Mouse (Mus musculus): ENCODE results near the gene Grip1.

The Grip1 gene

DNA sequence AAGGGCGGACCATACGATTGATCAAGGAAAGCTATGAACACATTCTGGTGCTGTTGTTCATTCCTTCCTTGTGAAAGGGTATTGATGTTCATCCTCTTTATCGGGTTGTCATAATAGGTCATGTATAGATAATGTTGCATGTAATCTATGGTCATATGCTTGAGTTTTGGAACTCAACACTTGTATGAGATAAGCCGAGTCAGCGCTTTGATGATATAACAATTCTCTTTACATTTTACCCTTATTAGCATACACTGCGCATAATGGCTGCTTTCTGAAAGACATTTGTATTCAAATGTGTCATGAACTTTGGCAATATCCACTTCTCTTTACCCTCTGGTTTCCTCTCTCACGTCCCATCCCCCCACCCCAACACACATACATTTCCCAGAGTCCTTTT lies 111.2 kb downstream of the Grip1 start:
- in situ Hi-C loops (cut with MboI, MseI) = no loop called here

DNA sequence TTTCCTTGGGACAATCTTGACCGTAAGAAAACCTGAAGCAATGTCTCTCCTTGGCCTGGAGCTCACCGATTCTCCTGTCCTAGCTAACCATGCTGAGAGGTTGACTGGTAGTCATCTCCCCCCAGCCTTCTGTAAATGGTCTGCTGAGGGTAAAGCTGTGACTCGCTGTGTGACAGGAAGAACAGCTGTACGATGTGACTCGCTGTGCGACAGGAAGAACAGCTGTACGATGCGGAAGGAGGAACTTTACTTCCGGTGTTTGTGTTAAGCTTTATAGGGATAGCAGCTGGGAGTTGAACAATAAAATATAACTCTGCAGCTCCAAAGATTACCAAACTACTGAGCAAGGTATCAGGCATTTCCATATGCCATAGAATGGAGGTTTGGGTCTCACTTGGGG lies 119.5 kb downstream of the Grip1 start:
- in situ Hi-C loops (cut with MboI, MseI) = no loop called here

DNA sequence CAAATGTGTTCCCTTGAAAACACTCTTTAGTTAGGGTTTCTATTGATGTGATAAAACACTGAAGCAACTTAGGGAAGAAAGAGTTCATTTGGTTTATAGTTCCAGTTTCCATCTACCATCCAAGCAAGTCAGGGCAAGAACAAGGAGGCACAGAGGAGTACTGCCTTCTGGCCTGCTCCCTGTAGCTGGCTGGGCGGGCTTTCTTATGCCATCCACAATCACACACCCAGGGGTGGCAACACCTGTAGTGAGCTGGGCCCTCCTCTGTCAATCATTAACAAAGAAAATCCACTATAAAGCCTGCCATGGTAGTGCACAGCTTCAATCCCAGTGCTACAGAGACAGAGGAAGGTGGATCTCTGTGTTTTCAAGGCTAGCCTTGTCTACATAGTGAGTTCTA lies 122.2 kb downstream of the Grip1 start:
- in situ Hi-C loops (cut with MboI, MseI) = no loop called here

DNA sequence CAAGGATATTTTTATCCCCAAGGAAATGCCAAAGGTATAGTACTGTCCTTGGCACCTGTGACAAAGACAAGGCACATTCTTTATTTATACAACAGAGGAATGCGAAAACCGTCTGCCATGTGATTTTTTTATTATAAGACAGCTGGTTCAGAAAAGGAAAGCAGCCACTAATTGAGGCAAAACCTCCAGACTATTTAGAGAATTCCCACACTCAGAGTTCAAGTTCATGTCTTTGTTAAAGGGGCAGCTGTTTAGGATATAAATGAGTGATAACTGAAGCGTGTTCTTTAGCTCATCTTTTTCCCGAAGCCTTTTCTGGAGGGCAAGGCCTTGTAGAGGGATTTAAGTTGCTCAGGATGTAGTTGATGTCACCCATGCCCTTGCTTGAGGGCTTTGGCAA lies 126.4 kb downstream of the Grip1 start:
- in situ Hi-C loops (cut with MboI, MseI) = no loop called here

DNA sequence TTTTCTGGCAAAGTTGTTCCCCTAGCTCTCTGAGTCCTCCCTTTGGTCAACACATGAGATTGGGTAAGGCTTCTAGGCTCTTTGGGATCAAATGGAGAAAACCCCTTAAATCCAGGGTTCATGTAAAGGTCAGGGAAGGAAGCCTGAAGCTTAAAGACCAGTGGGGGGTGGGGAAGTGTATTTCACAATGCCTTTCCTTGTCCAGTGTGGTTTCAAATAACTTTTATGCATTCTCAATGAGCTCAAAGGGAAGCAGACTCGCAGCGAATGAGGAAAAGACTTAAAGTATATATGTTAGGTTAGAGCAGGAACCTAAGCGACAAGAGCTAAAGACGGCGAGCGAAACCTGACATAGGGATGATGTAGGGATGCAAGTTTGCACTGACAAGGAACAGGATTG lies 131.0 kb downstream of the Grip1 start:
- in situ Hi-C loops (cut with MboI, MseI) = no loop called here

DNA sequence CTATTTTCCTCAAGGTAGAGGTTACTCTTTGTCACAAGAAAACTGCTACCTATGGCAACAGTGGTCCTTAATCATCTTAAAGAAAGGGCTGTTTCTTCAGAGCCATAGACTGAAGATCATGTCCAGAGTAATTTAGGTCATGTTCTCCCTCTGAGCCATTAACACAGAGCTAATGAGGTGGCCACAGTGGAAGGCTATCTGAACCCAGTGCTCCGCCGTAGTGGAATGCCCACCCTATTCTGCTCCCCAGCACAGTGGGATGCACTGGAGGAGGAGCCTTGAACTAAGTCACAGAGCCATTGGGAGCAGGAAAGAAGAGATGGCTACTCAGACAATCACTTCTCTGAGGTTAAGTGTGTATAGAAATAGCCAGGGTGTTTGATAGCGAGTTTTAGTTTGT lies 133.3 kb downstream of the Grip1 start:
- in situ Hi-C loops (cut with MboI, MseI) = no loop called here

DNA sequence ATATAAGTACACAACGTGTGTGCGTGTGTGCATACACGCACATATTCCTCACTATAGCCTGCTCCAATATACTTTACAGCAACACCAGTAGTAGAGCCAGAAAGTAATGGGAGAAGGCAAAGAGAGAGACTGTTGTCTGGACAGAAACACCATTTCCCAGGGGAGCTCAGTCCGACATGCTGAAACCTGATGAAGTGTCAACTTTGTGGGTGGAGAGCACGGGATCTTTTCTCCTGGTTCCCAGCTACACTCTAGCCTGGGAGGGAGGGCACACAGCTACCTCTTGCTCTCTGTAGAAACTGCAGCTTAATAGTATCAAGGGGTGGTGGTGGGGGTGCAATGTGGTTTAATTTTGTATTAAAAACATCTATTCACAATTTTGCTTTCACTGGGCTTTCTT lies 143.2 kb downstream of the Grip1 start:
- in situ Hi-C loops (cut with MboI, MseI) = no loop called here

DNA sequence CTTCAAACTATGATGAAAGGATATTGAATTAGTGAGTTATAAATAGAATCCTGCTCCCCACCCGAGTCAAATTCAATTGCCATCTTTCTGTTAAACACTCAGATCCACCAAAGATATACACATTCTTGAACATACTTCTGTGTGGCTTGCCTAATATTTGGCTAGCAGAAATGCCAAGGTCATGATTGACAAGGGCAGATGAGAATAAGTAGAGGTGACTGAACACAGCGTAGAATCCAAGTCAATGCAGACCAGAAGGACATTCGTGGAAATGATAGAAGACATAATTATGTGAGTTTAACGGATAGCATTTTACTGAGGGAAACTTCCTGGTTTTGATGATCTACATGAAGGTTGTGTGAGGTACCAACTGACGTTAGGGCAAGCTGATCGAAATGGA lies 153.9 kb downstream of the Grip1 start:
- in situ Hi-C loops (cut with MboI, MseI) = no loop called here

DNA sequence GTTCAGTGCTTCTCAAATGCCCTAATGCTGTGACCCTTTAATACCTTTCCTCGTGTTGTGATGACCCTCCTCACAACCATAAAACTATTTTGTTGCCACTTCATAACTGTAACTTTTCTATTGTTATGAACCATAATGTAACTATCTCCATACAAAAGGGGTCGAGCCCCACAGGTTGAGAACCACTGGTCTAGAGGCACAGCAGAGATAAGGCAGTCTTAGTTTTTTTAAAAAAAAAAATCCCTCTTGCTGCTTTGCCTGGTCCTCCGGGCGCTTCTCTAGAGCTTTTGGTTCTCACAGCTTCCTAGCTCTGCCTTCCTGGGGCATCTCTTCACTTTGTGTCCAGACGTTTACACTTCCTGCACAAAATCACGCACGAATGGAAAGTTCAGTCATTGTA lies 155.4 kb downstream of the Grip1 start:
- in situ Hi-C loops (cut with MboI, MseI) = no loop called here

DNA sequence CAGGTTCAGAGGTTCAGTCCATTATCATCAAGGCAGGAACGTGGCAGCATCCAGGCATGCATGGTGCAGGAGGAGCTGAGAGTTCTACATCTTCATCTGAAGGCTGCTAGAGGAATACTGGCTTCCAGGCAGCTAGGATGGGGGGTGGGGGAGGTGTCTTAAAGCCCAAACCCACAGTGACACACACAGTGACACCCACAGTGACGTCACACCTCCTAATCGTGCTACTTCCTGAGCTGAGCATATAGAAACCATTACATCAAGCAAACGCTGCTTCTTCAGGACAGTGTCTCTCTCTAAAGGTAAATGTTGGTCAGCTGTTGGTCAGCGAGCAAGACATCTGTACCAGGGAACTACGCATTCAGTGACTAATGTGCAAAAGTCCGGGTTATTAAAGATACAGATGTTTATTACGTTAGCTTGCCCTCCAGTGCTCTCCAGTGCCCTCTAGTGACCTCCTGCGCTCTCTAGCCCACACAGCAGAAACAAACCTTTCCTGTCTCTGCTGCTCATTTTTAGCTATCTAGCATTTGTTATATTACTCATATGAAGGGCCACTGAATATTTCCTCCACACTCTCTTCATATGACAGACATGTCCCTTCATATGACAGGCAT lies 156.8 kb downstream of the Grip1 start:
- in situ Hi-C loops (cut with MboI, MseI) = no loop called here

DNA sequence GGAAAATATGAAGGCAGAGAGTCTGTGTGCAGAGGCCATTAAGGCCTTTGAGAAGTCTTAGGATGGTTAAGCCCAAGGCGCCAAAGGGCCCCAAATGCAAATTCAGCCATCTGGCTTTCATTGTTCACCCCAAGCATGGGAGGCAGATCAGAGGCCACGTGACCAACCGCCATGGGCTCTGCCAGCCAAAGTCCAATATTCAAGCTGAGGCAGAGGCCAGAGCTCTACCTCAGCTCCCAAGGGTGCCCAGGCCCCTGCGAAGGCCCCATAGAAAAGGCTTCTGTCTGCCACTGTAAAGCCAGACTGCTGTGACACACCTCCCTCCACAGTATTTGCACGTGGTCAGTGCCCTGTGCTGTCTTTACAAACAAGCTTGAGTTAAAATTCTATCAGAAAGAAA lies 158.4 kb downstream of the Grip1 start:
- in situ Hi-C loops (cut with MboI, MseI) = no loop called here

DNA sequence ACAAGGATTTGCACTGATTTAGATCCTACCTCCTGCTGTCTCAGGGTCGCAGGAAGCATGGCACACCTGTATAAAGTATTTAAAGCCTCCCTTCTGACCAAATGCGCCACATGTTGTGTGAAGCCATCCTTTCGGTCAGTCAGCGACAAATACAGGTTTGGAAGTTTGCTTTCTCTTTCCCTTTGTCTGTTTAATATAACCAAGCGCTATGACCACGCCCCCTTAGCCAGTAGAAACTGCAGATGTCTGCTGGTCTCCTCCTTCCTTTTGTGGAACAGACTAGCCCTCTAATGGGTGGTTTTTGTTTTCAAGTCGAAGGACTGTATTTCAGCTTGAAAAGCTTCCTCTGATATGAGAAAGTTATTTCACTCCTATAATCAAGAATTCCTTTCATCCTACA lies 161.1 kb downstream of the Grip1 start:
- in situ Hi-C loops (cut with MboI, MseI) = no loop called here

DNA sequence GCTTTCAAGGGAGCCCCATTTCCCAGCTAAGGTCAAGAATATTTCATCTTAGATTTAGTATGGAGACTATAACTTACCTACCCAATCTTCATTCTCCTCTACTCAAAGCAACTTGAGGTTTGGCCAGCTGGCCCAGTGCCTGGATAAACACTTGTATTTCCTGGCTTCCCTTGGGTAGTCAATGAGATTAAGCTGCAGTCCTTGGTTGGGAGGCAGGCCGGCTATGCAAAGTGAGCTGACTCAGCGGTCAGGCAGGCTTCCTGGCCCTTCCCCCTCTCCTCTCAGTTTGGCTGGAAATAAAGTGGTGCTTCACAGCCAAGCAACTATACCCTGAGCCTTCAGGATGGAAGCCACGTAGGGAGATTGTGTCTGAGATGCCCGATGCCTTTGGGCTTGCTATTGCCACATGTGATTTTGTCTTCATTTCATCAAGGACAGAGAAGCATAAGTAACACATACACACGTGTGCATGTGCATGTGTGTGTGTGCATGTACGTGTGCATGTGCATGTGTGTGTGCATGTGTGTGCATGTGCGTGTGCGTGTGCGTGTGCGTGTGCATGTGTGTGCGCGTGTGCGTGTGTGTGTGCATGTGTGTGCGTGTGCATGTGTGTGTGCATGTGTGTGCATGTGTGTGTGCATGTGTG lies 161.7 kb downstream of the Grip1 start:
- in situ Hi-C loops (cut with MboI, MseI) = no loop called here

DNA sequence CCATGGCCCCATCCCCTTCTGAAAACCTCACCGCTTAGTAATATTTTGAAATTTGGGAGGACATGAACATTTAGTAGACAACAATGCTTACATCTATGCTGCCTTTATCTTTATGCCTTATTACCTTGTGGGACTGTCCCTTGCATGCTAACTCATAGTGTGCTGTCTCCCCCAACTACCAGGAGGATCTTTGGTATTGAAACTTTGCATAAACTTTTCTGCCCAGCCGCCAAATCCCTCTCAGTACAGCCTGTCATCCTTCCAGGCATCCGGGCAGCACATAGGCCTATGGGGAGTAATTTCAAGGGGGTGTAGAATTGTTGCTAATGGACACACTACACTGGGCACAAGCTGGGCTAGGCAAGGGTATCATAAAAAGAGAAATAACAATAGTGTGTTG lies 162.4 kb downstream of the Grip1 start:
- in situ Hi-C loops (cut with MboI, MseI) = no loop called here

DNA sequence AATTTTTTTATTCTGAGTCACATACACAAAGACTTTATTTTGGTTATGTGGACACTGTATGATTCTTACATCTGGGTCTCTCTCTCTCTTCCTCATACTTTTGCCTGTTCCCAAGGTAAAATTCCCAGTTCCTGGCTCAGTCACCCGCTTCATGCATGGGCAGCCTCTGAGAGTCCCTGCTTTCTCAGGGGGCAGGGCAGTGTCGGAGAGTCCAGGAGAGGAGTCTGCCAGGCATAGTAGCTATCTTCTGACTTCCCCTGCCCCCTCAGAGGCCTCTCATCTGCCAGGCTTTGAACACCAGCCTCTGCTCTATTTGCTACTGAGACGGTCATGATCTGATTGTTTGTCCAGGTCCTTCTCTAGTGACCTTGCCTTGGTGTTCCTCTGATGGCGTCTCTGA lies 175.0 kb downstream of the Grip1 start:
- in situ Hi-C loops (cut with MboI, MseI) = no loop called here

DNA sequence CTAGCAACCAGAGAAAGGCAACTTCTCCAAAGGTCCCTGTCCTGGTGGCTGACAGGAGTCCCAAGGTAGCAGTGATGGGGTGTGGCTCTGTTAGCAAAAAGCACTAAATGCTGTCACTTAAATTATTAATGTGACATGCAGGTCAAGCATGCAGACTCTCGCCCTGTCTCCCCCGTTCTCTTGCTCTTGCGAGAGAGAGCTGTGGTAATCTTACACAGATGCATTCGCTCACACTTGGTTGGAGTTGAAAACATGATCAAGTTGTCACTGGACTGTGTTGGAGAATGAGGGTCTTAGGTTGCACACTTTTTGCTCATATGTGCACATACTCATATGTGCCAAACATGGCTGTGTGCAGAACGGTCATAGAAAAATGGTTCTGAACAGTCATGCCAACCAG lies 176.8 kb downstream of the Grip1 start:
- in situ Hi-C loops (cut with MboI, MseI) = no loop called here

DNA sequence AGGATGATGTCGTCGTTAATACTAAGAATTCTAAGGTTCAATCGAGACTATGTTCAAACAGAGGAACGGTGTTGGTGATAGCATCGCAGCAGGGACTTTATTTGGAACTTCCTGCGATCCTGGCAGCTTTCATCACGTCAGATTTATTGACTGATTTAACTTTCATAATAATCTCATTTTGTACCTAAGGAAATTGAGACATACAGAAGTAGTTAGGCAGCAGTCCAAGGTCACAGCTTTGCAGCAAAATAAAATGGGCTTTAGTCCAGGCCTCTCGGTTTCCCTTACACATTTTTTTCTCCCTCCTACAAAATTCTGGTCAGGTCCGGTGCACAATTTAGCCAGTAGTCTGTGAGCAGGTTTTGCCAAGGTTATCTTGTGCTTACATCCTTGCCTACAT lies 178.3 kb downstream of the Grip1 start:
- in situ Hi-C loops (cut with MboI, MseI) = no loop called here

DNA sequence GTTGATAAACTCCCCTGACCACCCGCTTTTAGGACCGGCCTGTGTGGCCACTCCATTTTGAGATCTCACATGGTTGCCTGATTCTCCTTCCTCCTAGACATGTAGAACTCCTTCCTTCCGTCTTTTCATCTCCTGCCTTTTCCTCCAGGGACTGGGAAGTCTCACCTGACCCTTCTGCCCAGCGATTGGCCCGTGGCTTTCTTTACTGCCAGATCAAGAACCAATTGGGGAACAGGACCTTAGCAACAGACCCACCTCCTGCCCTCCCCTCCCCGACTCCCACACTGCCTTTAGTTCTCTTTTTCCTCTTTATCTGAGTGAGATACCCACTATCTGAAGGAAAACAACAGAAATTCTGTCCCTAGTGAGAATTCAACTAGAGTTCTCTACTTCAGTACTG lies 180.9 kb downstream of the Grip1 start:
- in situ Hi-C loops (cut with MboI, MseI) = no loop called here

DNA sequence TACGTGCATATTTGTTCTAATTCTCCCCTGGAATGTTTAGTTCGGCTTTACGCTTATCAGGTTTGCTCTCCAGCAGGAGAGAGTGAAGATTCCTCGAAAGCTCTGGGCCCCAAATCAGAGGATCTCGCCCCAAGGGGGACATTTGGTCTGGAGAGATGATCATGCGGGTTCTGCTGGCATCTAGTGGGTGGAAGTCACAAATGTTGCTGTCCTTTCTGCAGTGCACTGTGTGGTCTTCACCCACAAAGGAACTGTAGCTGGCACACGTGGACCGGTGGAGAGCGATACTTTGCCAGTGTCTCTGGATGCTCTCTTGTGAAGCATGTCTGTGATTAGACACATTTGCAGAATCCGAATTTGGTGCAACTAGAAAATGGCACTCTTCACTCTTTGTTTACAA lies 186.9 kb downstream of the Grip1 start:
- in situ Hi-C loops (cut with MboI, MseI) = no loop called here

DNA sequence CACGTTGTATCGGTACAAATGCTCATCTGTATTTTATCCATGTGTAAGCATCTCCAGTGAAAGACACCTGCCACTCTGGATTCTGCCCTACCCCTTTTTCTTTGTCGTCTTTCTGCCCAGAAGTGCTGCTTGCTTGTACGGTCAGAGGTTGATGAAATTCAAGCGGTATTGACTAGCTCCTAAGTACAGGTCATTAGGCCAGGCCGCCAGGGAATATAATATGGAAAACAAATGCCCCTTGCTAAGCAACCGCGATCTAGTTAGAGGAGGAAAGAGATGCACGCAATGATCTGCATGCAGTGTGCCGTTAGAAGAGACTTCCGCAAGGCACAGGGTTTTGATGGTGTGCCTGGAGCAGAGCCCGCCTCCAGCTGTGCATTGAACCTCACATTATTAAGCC lies 187.4 kb downstream of the Grip1 start:
- in situ Hi-C loops (cut with MboI, MseI) = no loop called here

DNA sequence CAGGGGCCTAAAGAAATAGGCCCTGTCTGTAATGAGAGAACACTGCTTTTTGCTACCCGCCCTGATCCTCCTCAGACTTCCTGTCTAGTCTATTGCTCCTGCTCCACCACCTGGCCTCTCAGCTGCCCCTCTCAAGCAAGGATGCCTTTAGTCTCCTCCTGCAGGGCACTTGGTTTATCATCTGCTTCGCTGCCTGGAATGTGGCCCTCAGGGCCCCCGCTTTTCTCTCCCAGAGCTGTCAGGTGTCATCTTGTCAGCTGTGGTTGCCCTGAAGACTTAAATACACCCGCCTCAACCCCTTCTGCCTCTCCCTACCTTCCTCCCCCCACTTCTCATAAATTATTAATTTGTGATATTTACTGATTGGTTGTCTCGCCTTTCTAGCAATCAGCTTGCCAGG lies 190.7 kb downstream of the Grip1 start:
- in situ Hi-C loops (cut with MboI, MseI) = no loop called here

DNA sequence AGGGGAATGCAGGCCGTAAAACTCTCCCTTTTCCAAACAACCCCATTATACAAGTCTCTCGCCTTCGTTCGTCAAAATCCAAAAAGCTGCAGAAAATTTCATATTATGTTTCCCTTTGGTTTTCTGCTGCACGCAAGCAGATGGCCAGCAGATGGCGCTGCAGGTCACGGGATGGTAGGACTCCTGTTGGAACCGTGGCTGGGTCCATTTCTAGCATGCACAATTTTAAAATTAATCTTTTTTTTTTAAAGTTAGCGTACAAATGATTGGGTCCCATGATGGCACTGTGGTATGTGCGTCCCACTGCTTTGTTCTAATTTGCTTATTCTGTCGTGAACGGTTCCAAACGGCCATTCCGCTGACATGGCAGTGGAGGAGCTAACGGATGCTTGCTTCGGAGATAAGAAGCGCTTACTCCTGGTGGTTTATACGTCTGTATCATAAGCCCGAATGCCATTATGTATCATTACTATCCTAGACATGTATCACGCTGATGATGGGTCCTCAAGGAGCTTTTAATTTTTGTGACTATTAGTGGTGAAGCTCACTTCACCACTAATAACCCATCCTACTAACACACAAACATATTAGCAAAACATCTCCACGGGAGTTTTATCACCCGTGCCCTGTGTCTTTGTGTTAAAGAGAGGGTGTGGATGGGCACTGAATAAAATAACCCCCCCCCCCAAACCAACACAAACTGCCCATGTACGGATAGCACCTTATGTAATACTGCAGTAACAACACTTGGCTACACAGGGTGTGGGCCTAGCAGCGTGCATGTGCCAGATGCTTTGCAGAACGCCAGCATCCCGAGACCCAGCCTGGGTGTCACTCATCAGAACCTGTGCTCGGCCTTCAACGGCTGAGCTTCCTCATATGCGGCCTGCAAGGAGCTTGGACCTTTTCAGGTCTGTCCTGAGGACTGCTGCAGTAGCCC lies 193.1 kb downstream of the Grip1 start:
- in situ Hi-C loops (cut with MboI, MseI) = no loop called here
